Mouse (Mus musculus) kidney, embryonic 16.5 days (tissue): ENCODE measurements around the gene Drd4. TPM values are rescaled to one million over a fixed set of nuclear protein-coding genes. Genes with fewer than 3 reads are reported as not detected.

Experiments
- ATAC-seq: fragments of 200-750 bp; cut with Nextera tagmentation; 2 replicates; pipeline ENCODE4 v1.8.0; 2017; ENCODE audit warnings: moderate TSS enrichment; ENCODE audit not compliant: low FRiP score, low TSS enrichment
- H3K27ac ChIP-seq: fragments of 300-500 bp; sonication (generic); 2 replicates; pipeline ENCODE4 v1.5.1; 2014; ENCODE audit warnings: low read length
- H3K27me3 ChIP-seq: fragments of 300-500 bp; sonication (generic); 2 replicates; pipeline ENCODE4 v1.6.1; 2014; ENCODE audit warnings: low read length, control low read depth, mixed read lengths; ENCODE audit not compliant: insufficient read depth
- H3K36me3 ChIP-seq: fragments of 300-500 bp; sonication (generic); 2 replicates; pipeline ENCODE4 v1.6.1; 2014; ENCODE audit warnings: low read length, control low read depth, mixed read lengths; ENCODE audit not compliant: insufficient read depth
- H3K4me1 ChIP-seq: fragments of 300-500 bp; sonication (generic); 2 replicates; pipeline ENCODE4 v1.6.1; 2014; ENCODE audit warnings: low read length, control low read depth, mixed read lengths; ENCODE audit not compliant: insufficient read depth
- H3K4me2 ChIP-seq: fragments of 300-500 bp; sonication (generic); replicated peaks from 2 replicates; pipeline ENCODE4 v1.6.1; 2014; ENCODE audit warnings: low read depth, low read length
- H3K4me3 ChIP-seq: fragments of 300-500 bp; sonication (generic); 2 replicates; pipeline ENCODE4 v1.5.1; 2014; ENCODE audit warnings: mild to moderate bottlenecking, low read length
- H3K9ac ChIP-seq: fragments of 300-500 bp; sonication (generic); replicated peaks from 2 replicates; pipeline ENCODE4 v1.6.1; 2014; ENCODE audit warnings: low read length
- H3K9me3 ChIP-seq: fragments of 300-500 bp; sonication (generic); 2 replicates; pipeline ENCODE4 v1.6.1; 2016; ENCODE audit warnings: low read length, control low read depth
- WGBS: fragments of 180-500 bp; shearing (Covaris S2); extraction: QIAGEN DNeasy Blood & Tissue Kit; methylation state at CpG from one replicate; pipeline ENCODE4 v1.1.7; 2014; 5-methylcytosine and 5-hydroxymethylcytosine counted together
- polyA plus RNA-seq: library from polyadenylated mRNA; unstranded; fragments of >200 nt; fragmentation: Nextera tagmentation; extraction: Ambion mirVana; gene quantifications from 2 replicates; pipeline ENCODE4 v1.2.1, GENCODE M21; 2015

Drd4 gene
- polyA plus RNA-seq, 1 experiment from 2014 or later, result 1.3 TPM

DNA sequence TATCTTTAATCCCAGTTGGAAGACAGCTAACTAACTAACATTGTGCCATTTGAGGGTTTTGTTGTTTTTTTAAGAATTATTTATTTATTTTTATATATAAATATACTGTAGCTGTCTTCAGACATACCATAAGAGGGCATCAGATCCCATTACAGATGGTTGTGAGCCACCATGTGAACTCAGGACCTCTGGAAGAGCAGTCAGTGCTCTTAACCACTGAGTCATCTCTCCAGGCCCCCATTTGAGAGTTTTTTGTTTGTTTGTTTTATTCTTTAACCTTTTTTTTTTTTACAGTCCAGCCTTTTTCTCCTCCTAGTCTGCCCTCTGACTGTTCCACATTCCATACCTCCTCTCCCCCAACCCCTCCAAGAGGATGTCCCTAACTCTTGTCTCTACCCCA lies 38.9 kb downstream of the Drd4 start:
- H3K4me1 ChIP-seq, result peaks cover 22% of the 10 kb centered on the region
- no peaks in the 10 kb centered on the region for H3K27me3 ChIP-seq
- H3K4me3 ChIP-seq, result no peak overlapping the region
- ATAC-seq, result no peak
- no peak overlapping the region for H3K4me2 ChIP-seq
- no peak overlapping the region for H3K9ac ChIP-seq
- H3K27ac ChIP-seq, result no peak overlapping the region
- peaks cover 23% of the 10 kb centered on the region for H3K36me3 ChIP-seq
- H3K9me3 ChIP-seq, result no peaks in the 10 kb centered on the region

DNA sequence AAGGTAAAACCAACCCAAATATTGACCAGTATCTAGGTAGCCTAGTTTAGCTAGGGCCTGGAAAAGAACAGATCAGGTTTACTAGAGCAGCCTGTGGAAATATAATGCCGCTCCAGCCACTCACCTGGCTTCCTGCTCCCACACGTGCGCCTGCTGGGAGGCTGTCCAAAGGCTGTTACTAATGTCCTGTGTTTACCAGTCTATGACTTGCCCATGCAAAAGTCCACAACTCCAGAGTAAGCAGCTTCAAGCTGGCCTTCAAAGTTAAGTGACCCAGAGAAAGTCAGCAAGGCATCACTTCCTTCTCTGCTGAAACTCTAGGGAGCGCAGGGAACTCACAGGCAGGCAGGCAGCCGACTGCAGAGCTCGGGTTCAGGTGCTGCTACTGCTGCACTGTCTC lies 40.2 kb downstream of the Drd4 start:
- no peak for ATAC-seq
- peak overlapping the region; percentile 30; the same call in 1 of the 2 replicates for H3K9ac ChIP-seq

DNA sequence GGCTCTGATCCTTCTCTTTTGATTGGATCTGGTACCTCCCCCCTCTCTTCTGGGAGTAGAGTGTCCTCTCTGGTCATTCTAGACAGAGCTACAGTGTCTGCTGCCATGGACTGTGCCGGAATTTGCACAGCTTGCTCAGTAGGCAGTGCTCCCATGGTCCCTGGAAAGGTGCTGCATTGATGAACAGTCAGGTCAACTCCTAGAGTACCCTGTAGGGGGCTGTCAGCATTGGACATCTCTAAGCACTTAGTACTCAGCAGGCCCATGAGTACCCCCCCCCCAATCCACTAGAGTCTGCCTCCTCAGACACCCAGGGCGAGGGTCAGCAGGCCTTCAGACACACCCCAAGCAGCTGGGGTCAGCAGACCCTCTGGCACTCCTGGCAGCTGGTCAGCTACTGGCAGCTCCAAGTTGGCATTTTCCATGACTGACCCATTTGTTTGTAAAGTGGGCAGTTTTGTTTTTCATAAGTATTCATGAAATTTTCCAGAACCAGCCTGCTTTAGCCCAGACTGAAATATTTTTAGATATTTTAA lies 43.3 kb downstream of the Drd4 start:
- H3K9ac ChIP-seq, result no peak overlapping the region
- peaks cover 15% of the 10 kb centered on the region for H3K4me1 ChIP-seq
- H3K27me3 ChIP-seq, result no peaks in the 10 kb centered on the region
- peaks cover 23% of the 10 kb centered on the region for H3K36me3 ChIP-seq
- no peaks in the 10 kb centered on the region for H3K9me3 ChIP-seq
- no peak overlapping the region for H3K4me2 ChIP-seq
- 76% methylated on average over 2 of the region's 2 CpGs for WGBS
- ATAC-seq, result no peak
- no peak overlapping the region for H3K4me3 ChIP-seq
- H3K27ac ChIP-seq, result no peak overlapping the region

More for the DNA sequence above, 40.2 kb downstream of the Drd4 start:
- Histone ChIP-seq H3K9me3 (no peaks in the 10 kb centered on the region), H3K4me3 (no peak overlapping the region), H3K27ac (peak overlapping the region; percentile 71), H3K36me3 (peaks cover 23% of the 10 kb centered on the region), H3K4me1 (peaks cover 10% of the 10 kb centered on the region; the same call in 1 of the 2 replicates), H3K27me3 (no peaks in the 10 kb centered on the region), H3K4me2 (no peak overlapping the region)
- 59% methylated on average over 6 of the region's 6 CpGs for WGBS

DNA sequence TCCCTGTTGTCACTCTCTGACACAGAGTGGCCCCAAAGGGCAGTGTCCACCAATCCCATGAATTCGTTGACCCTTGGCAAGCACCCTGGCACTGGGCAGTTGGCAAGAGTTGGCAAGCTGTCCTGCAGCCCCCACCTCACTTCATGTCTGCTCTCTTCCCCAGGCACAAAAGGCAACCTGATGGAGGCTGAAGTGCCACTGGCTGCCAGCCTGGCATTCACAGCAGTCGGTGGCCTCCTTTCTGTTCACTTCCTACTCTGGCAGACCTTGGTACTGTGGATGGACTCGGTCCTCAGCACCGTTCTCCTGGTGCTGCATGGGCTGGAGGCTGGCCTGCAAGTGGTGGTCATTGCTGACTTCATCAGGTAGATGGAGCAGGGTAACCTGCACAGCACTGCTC lies 43.9 kb downstream of the Drd4 start:
- H3K36me3 ChIP-seq, result peaks cover 23% of the 10 kb centered on the region
- H3K27ac ChIP-seq, result no peak overlapping the region
- no peaks in the 10 kb centered on the region for H3K9me3 ChIP-seq
- H3K27me3 ChIP-seq, result no peaks in the 10 kb centered on the region
- H3K9ac ChIP-seq, result no peak overlapping the region
- no peak for ATAC-seq
- 77% methylated on average over 4 of the region's 4 CpGs for WGBS
- no peak overlapping the region for H3K4me2 ChIP-seq
- H3K4me1 ChIP-seq, result peaks cover 19% of the 10 kb centered on the region
- no peak overlapping the region for H3K4me3 ChIP-seq

DNA sequence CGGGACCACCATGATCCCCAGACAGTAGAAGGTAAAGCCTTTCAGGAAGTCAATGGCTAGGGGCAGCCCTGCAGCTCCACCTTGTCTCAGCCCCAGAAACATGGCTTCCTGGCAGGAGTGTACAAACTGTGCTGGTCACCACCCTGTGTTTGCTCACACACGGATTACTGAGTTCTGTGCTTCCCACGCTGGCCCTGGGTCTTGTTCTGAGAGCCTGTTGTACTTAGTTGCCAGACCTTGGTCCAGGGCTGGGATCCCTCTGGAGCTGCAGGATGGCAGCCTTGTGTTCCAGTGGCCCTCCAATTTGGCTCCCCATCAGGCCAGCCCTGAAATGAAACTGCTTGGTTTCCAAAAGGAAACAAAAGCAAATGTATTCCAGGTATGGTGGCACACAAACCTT lies 44.5 kb downstream of the Drd4 start:
- Histone ChIP-seq H3K9ac (no peak overlapping the region), H3K36me3 (peaks cover 23% of the 10 kb centered on the region), H3K4me1 (peaks cover 19% of the 10 kb centered on the region), H3K27me3 (no peaks in the 10 kb centered on the region), H3K9me3 (no peaks in the 10 kb centered on the region), H3K4me2 (no peak overlapping the region), H3K4me3 (no peak overlapping the region), H3K27ac (no peak overlapping the region)
- no peak for ATAC-seq
- 89% methylated on average over 3 of the region's 3 CpGs for WGBS

DNA sequence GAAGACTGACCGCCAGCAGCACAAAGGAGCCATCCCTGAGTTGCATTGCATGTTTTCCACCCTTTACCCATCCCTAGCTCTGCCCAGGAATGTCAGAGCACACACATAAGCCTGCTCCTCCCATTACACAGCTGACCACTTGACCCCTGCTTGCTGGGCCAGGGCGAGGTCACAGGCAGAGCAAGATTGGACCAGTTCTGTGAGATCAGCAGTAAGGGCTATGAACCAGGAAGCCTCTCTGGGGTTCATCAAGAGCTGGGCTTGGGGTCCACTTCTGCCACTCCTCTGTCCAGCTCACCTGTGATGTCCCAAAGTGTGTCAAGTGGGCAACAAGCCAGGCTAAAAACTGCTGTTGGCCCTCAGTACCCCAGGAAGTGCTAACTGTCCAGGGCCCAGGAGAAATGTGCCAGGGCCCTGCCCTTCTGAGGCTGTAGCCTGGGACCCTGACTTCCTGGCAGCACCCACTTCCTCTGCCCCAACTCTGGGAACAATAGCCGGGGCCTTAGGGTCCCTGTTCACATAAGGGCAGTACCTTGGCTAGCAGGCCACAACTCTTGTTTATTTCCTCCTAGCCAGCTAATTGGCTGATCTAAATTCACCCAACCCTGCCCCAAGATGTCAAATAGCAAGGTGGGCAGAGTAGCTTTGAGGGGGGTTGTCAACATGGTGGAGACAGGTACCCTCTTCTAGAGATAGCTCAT lies 46.1 kb downstream of the Drd4 start:
- Histone ChIP-seq H3K27ac (peak overlapping the region; percentile 51), H3K4me1 (peaks cover 19% of the 10 kb centered on the region), H3K4me3 (no peak overlapping the region), H3K27me3 (no peaks in the 10 kb centered on the region), H3K9ac (peak overlapping the region; percentile 73; the same call in 1 of the 2 replicates), H3K9me3 (no peaks in the 10 kb centered on the region), H3K4me2 (peak overlapping the region; percentile 63), H3K36me3 (peaks cover 20% of the 10 kb centered on the region)
- 68% methylated on average over 3 of the region's 3 CpGs for WGBS
- ATAC-seq, result no peak

DNA sequence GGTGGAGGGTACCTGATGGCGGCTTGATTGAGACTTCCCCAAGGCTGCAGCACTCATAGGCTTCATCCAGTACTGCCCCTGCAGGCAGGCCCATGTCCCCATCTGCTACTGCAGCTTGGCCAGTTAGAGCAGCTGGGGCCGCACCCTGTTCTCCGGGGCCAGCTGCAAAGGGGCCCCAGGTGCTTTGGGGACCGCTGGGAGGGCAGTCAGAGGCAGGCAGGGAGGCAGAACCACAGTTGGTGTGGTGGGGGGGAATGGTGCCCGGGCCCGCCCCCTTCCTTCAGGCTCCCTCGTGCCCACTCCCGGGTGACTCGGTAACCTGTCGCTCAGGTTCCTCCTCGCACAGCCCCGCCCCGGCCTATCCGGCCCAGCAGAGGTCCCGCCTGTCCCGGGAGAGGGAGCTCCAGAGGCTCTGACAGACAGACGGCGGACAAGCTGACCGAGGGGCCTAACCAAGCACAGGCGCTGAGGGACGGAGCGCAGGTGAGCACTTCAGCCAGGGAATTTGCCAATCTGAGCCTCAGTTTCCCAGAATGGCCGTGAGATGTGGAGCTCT lies 46.8 kb downstream of the Drd4 start, which contains the start of gene Eps8l2:
Eps8l2 (plus strand) TSS at position 305 of the 556 bp plus-strand sequence.
- H3K36me3 ChIP-seq, result peaks cover 14% of the 10 kb centered on the region
- H3K27me3 ChIP-seq, result no peaks in the 10 kb centered on the region
- peak within 1 kb of the TSS; percentile 47 for H3K4me3 ChIP-seq
- H3K4me1 ChIP-seq, result peaks cover 19% of the 10 kb centered on the region
- peak within 1 kb of the TSS; percentile 63 for H3K4me2 ChIP-seq
- peak within 1 kb of the TSS; percentile 73 for H3K9ac ChIP-seq
- WGBS, result 4% methylated on average over 23 of the region's 23 CpGs
- H3K27ac ChIP-seq, result peak within 1 kb of the TSS; percentile 79
- H3K9me3 ChIP-seq, result no peaks in the 10 kb centered on the region
- ATAC-seq, result peak; percentile 89

DNA sequence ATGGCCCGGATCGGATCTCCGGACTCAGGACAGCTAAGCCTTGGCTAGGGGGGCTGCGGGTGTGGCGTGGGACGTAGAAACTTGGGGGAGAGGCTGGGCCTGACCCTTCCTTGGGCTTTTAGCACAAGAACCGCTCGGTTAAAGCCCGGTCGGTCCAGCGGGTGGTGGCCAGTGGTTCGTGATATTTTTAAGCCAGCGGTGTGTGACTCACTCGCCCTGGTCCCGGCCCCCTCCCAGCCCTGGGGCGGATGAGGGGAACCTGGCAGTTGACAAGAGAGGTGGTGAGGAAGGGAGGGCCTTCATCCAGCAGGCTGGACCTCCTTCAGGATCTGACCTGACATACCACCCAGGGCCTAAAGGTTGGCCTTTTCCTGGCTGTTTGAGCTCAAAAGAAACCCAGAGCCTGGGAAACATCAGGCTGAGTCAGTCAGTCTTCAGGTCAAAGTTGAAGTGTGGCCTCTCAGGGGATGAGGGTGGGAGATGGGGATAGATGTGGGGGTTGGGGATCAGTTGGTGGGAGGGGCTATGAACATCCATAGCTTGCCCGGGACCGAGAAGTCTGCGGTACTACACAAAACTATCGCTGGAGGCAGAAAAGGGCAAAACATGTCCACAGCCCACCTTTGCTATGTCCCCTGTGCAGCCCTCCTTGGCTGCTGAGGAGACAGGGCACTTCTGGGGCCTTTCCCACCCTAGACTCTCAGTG lies 47.6 kb downstream of the Drd4 start:
- Histone ChIP-seq H3K36me3 (peaks cover 9% of the 10 kb centered on the region), H3K4me1 (peaks cover 19% of the 10 kb centered on the region), H3K27ac (peak overlapping the region; percentile 79), H3K4me2 (peak overlapping the region; percentile 63), H3K9ac (peak overlapping the region; percentile 73), H3K4me3 (peak overlapping the region; percentile 47), H3K9me3 (no peaks in the 10 kb centered on the region), H3K27me3 (no peaks in the 10 kb centered on the region)
- ATAC-seq, result peak; percentile 5; the same call in 1 of the 2 replicates
- WGBS, result 29% methylated on average over 20 of the region's 20 CpGs

DNA sequence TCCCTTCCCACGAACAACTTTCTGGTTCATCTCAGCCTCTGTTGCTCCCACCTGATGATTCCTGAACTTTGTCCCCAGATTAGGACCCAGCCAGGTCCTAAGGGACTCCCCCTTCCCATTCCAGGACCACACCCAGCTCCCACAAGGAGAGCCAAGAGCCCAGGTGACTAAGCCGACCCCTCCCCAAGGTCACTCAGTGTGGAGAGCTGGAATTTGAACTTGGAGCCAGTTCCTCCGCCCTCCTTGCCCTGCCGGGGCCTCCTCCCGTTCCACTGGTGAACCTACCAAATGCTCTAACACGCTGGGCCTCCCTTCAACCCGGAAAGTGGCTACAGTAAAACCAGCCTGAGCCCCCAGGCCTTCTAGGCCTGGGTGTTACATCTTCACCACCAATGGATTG lies 48.2 kb downstream of the Drd4 start:
- H3K4me2 ChIP-seq, result peak overlapping the region; percentile 63
- peaks cover 19% of the 10 kb centered on the region for H3K4me1 ChIP-seq
- peak overlapping the region; percentile 79 for H3K27ac ChIP-seq
- H3K4me3 ChIP-seq, result peak overlapping the region; percentile 47
- WGBS, result 64% methylated on average over 7 of the region's 7 CpGs
- 0 out of 2 replicates have a peak, but pooled peaks cover 2% of the 10 kb centered on the region for H3K36me3 ChIP-seq
- H3K9me3 ChIP-seq, result no peaks in the 10 kb centered on the region
- ATAC-seq, result peak; percentile 2; the same call in 1 of the 2 replicates
- H3K27me3 ChIP-seq, result no peaks in the 10 kb centered on the region
- H3K9ac ChIP-seq, result peak overlapping the region; percentile 73
